Mouse (Mus musculus) MN1 (cell line): ENCODE measurements around the gene Gm9117.
"Not testable (repeated sequence)": the region's sequence is repeated elsewhere in the genome, so short reads cannot be mapped to it uniquely, and the experiment has no call there.

Experiments
- DNase-seq: peaks from one replicate; pipeline ENCODE4 v3.0.0-alpha.2; 2016; ENCODE audit warnings: low spot score

Gene Gm9117

DNA sequence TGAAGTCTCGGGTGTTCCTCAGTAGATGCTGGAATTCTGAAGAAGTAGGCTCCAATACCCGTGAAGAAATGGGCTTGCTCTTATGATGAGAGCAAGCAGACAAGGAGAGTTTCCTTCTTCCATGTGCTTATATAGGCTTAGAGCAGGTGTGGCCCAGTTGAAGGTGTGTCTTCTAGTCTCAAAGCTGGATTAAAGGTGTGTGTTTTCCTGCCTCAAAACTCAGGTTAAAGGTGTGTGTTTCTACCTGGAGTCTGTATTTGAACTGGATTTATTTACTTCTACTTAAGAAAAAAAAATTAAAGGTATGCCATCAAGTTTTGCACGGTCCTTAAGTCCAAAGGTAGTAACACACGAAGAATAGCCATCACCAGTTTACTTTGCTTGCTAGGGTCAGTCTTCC lies at the start of gene Gm9117:
TSS of gene Gm9117 (minus strand) at position 101 of the 400 bp plus-strand sequence.
- DNase-seq: not testable (repeated sequence)

DNA sequence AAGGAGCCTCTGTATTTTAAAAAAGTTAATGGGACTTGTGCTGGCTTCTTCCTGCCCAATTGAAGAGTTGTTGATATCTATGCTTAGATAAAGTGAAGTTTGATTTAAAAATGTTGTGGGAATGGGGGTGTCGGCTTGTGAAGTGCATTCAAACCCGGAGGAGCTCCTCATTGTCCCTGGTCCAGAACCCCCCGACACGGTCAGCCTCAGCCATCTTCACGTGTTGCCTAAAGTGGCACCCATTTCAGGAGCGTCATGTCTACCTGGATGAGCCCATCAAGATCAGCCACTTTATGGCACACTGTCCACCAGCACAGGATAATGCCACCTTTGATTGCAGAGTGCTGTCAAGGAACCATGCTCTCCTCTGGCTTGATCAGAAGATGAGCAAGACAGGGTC lies 25.6 kb upstream of the Gm9117 start:
- not testable (repeated sequence) for DNase-seq

DNA sequence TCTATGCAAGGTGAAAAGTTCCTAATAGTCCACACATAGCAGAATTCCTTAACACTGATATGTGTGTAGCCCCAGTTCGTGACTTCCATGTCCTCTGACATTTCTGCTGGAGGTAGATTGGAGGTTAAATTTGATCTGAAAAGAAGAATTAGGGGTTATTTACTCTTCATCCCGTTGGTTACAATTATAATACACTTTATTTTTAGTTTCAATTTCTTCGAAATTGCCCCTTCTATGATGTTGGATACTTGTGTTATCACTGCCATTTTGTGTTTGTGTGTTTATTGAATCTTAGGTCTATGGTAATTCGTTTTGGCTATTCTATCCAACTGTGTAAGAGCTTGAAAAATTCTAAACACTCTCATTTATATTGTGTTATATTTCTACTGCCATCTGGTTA lies 17.9 kb upstream of the Gm9117 start, which contains the start of gene Tdpoz5:
TSS of gene Tdpoz5 (minus strand) at position 101 of the 400 bp plus-strand sequence.
- not testable (repeated sequence) for DNase-seq

DNA sequence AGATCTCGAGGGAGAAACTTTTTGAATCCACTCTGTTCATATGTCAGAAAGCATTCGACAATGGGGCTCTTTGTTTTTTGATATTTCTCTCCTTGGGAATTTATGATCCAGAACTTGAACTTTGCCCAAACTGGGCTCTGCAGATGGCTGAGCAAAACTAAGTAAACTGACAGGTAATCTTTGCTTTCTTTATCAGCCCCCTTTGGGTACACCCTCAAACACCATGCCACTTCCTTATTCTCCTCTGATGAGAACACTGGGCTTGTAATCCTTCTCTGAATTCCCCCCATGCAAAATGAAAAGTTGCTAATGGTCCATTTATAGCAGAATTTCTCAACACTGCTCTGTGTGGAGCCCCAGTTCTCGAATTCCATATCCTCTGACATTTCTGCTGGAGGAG lies 5.0 kb downstream of the Gm9117 start:
- DNase-seq: not testable (repeated sequence)
